Mouse (Mus musculus): ENCODE data around the gene Olfr314. TPM values are rescaled to one million over a fixed set of nuclear protein-coding genes. Genes with fewer than 3 reads are reported as not detected.
"Not testable (repeated sequence)": the region's sequence is repeated elsewhere in the genome, so short reads cannot be mapped to it uniquely, and the experiment has no call there.

Gene Olfr314
- polyA plus RNA-seq, 1 experiment from 2014 or later: not detected

- H3K36me3 ChIP-seq (ENCODE audit: control insufficient read depth, insufficient read depth, low read length): no peaks in the 10 kb centered on the region
- ATAC-seq (replicated peaks; ENCODE audit: low FRiP score, low TSS enrichment, low read depth) (no peak), DNase-seq (ENCODE audit: low spot score) (no peak)
- no peaks in the 10 kb centered on the region for H3K27me3 ChIP-seq (replicated peaks; ENCODE audit: control insufficient read depth, insufficient read depth, low read length)
- no peaks in the 10 kb centered on the region for H3K9me3 ChIP-seq (ENCODE audit: control insufficient read depth, low read length)
- no peak overlapping the region for H3K4me2 ChIP-seq (ENCODE audit: low read length)
- no peak overlapping the region for H3K27ac ChIP-seq (ENCODE audit: low read depth)
- no peak overlapping the region for H3K4me3 ChIP-seq (ENCODE audit: low read depth, low read length)
- 4% methylated on average over 1 of the region's 1 CpGs for WGBS
- no peaks in the 10 kb centered on the region for H3K4me1 ChIP-seq (replicated peaks; ENCODE audit: control insufficient read depth, insufficient read depth, low read length)
- no peak overlapping the region for H3K9ac ChIP-seq (ENCODE audit: low read length)
Observed at GRCm38 (mm10) chr11:58812001-58812400, 29.2 kb downstream of the Olfr314 start.

DNA sequence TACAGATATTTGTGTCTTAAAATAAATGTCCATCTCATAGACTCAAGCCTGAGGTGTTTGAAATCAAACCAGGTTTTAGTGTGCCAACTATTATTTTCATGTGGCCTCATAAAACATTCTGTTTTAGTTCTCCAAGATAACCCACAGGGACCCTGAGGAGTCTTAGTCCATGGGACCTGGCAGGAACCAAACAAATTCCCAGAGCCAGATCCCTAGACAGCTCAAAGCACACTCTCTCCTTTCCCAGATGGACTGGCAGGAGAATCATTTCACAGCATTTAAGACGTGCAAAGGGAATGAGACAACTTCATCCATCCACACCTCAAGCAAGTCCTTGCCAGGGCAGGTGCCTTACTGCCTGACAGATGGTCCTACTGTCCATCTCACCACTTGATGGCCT lies 31.9 kb downstream of the Olfr314 start, which contains the start of gene Olfr313:
Gene Olfr313, plus strand, starts transcription at position 301 of the 400 bp plus-strand sequence.
- H3K4me1 ChIP-seq (replicated peaks; ENCODE audit: control insufficient read depth, insufficient read depth, low read length); H3K9me3 ChIP-seq (ENCODE audit: control insufficient read depth, low read length); H3K4me2 ChIP-seq (ENCODE audit: low read length); DNase-seq (ENCODE audit: low spot score); H3K27me3 ChIP-seq (replicated peaks; ENCODE audit: control insufficient read depth, insufficient read depth, low read length); H3K9ac ChIP-seq (ENCODE audit: low read length); H3K27ac ChIP-seq (ENCODE audit: low read depth); H3K36me3 ChIP-seq (ENCODE audit: control insufficient read depth, insufficient read depth, low read length); ATAC-seq (replicated peaks; ENCODE audit: low FRiP score, low TSS enrichment, low read depth); H3K4me3 ChIP-seq (ENCODE audit: low read depth, low read length): not testable (repeated sequence)
- WGBS: 54% methylated on average over 1 of the region's 1 CpGs

DNA sequence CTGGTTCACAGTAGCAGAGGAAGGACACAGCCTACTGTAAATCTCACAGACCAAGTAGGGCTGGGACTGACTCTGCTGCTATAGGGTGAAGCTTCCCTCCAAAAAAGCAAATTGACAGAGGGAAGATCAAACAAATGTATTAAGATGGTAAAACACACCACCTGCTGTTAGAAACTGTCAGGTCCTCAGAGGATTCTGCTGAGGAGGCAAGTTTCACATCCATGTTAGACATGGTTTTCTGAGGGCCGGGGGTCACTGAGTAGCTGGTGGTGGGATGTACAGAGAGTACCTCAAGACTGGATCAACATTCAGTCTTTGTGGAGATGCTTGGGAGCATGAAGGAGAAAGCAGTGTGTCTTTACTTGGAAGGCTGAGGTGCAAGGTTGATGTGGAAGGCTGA lies 32.9 kb downstream of the Olfr314 start:
- H3K4me1 ChIP-seq (replicated peaks; ENCODE audit: control insufficient read depth, insufficient read depth, low read length): no peaks in the 10 kb centered on the region
- no peaks in the 10 kb centered on the region for H3K36me3 ChIP-seq (ENCODE audit: control insufficient read depth, insufficient read depth, low read length)
- WGBS: 79% methylated on average over 1 of the region's 1 CpGs
- DNase-seq (ENCODE audit: low spot score): no peak
- H3K27ac ChIP-seq (ENCODE audit: low read depth): no peak overlapping the region
- H3K9ac ChIP-seq (ENCODE audit: low read length): no peak overlapping the region
- H3K4me3 ChIP-seq (ENCODE audit: low read depth, low read length): no peak overlapping the region
- no peaks in the 10 kb centered on the region for H3K27me3 ChIP-seq (replicated peaks; ENCODE audit: control insufficient read depth, insufficient read depth, low read length)
- no peaks in the 10 kb centered on the region for H3K9me3 ChIP-seq (ENCODE audit: control insufficient read depth, low read length)
- H3K4me2 ChIP-seq (ENCODE audit: low read length): no peak overlapping the region
- ATAC-seq (replicated peaks; ENCODE audit: low FRiP score, low TSS enrichment, low read depth): no peak

DNA sequence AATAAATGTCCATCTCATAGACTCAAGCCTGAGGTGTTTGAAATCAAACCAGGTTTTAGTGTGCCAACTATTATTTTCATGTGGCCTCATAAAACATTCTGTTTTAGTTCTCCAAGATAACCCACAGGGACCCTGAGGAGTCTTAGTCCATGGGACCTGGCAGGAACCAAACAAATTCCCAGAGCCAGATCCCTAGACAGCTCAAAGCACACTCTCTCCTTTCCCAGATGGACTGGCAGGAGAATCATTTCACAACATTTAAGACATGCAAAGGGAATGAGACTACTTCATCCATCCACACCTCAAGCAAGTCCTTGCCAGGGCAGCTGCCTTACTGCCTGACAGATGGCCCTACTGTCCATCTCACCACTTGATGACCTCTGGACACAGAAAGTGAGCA lies 46.2 kb downstream of the Olfr314 start, which contains the start of gene Olfr312:
Gene Olfr312, plus strand, starts transcription at position 301 of the 400 bp plus-strand sequence.
- not testable (repeated sequence) for H3K4me1 ChIP-seq (replicated peaks; ENCODE audit: control insufficient read depth, insufficient read depth, low read length); H3K27me3 ChIP-seq (replicated peaks; ENCODE audit: control insufficient read depth, insufficient read depth, low read length); H3K9ac ChIP-seq (ENCODE audit: low read length); H3K9me3 ChIP-seq (ENCODE audit: control insufficient read depth, low read length); H3K27ac ChIP-seq (ENCODE audit: low read depth); H3K4me3 ChIP-seq (ENCODE audit: low read depth, low read length); DNase-seq (ENCODE audit: low spot score); H3K4me2 ChIP-seq (ENCODE audit: low read length); ATAC-seq (replicated peaks; ENCODE audit: low FRiP score, low TSS enrichment, low read depth); H3K36me3 ChIP-seq (ENCODE audit: control insufficient read depth, insufficient read depth, low read length)

GRCm38 (mm10) chr11:58829764-58830163 lies 47.0 kb downstream of the Olfr314 start:
- DNase-seq (ENCODE audit: low spot score) (no peak), ATAC-seq (replicated peaks; ENCODE audit: low FRiP score, low TSS enrichment, low read depth) (no peak)
- Histone ChIP-seq H3K4me3 (ENCODE audit: low read depth, low read length) (no peak overlapping the region), H3K9ac (ENCODE audit: low read length) (no peak overlapping the region), H3K4me1 (replicated peaks; ENCODE audit: control insufficient read depth, insufficient read depth, low read length) (no peaks in the 10 kb centered on the region), H3K36me3 (ENCODE audit: control insufficient read depth, insufficient read depth, low read length) (no peaks in the 10 kb centered on the region), H3K27ac (ENCODE audit: low read depth) (no peak overlapping the region), H3K27me3 (replicated peaks; ENCODE audit: control insufficient read depth, insufficient read depth, low read length) (no peaks in the 10 kb centered on the region), H3K9me3 (ENCODE audit: control insufficient read depth, low read length) (no peaks in the 10 kb centered on the region), H3K4me2 (ENCODE audit: low read length) (no peak overlapping the region)
- WGBS: 75% methylated on average over 3 of the region's 3 CpGs

DNA sequence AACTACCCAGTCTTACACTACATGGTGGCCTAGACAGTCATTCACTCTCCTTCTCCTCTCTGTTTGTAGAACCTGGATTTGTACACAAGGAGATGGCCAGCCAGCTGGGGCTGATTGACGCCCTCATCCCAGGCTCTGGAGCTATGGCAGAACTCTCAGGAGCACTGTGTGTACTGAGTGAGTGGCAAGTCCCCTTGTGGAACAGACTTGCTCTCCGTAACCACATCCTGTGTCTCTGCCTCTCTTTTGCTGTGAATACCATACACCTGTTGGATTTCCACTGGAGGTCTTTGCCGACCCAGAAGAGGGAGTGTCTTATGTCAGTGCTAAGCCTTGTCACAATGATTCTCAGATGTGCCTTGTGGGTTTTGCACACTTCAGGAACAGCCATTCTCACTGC lies 49.8 kb downstream of the Olfr314 start:
- WGBS: 68% methylated on average over 3 of the region's 3 CpGs
- not testable (repeated sequence) for H3K9me3 ChIP-seq (ENCODE audit: control insufficient read depth, low read length); H3K4me1 ChIP-seq (replicated peaks; ENCODE audit: control insufficient read depth, insufficient read depth, low read length); H3K27me3 ChIP-seq (replicated peaks; ENCODE audit: control insufficient read depth, insufficient read depth, low read length); H3K9ac ChIP-seq (ENCODE audit: low read length); H3K27ac ChIP-seq (ENCODE audit: low read depth); H3K4me3 ChIP-seq (ENCODE audit: low read depth, low read length); H3K4me2 ChIP-seq (ENCODE audit: low read length); ATAC-seq (replicated peaks; ENCODE audit: low FRiP score, low TSS enrichment, low read depth); DNase-seq (ENCODE audit: low spot score); H3K36me3 ChIP-seq (ENCODE audit: control insufficient read depth, insufficient read depth, low read length)

Other genes starting within 250 kb of the Olfr314 start
- gene Olfr330, start 248.1 kb upstream of the Olfr314 start, polyA plus RNA-seq (2014; fragmentation: Nextera tagmentation; extraction: Ambion mirVana): not detected in 2 replicates
- not detected in 2 replicates for gene Olfr329-ps, start 236.5 kb upstream of the Olfr314 start, polyA plus RNA-seq (2014; fragmentation: Nextera tagmentation; extraction: Ambion mirVana)
- gene Olfr328, start 227.3 kb upstream of the Olfr314 start, polyA plus RNA-seq (2014; fragmentation: Nextera tagmentation; extraction: Ambion mirVana): 0.08 TPM in 1 of 2 replicates, not detected in the other
- not detected in 2 replicates for gene Olfr224, start 212.4 kb upstream of the Olfr314 start, polyA plus RNA-seq (2014; fragmentation: Nextera tagmentation; extraction: Ambion mirVana)
- gene Olfr325, start 205.2 kb upstream of the Olfr314 start, polyA plus RNA-seq (2014; fragmentation: Nextera tagmentation; extraction: Ambion mirVana): not detected in 2 replicates
- not detected in 2 replicates for gene Olfr324, start 187.8 kb upstream of the Olfr314 start, polyA plus RNA-seq (2014; fragmentation: Nextera tagmentation; extraction: Ambion mirVana)
- gene 2210407C18Rik, start 166.9 kb upstream of the Olfr314 start, polyA plus RNA-seq (2014; fragmentation: Nextera tagmentation; extraction: Ambion mirVana): 0.22 TPM in 1 of 2 replicates, not detected in the other
- 0.12 TPM in 1 of 2 replicates, not detected in the other for gene Olfr323, start 152.5 kb upstream of the Olfr314 start, polyA plus RNA-seq (2014; fragmentation: Nextera tagmentation; extraction: Ambion mirVana)
- gene Trim58, start 142.5 kb upstream of the Olfr314 start, polyA plus RNA-seq (2014; fragmentation: Nextera tagmentation; extraction: Ambion mirVana): 0.08 and 0.16 TPM in 2 replicates
- not detected in 2 replicates for gene Olfr322, start 124.2 kb upstream of the Olfr314 start, polyA plus RNA-seq (2014; fragmentation: Nextera tagmentation; extraction: Ambion mirVana)
- not detected in 2 replicates for gene Olfr320, start 101.9 kb upstream of the Olfr314 start, polyA plus RNA-seq (2014; fragmentation: Nextera tagmentation; extraction: Ambion mirVana)
- not detected in 2 replicates for gene Olfr319, start 83.8 kb upstream of the Olfr314 start, polyA plus RNA-seq (2014; fragmentation: Nextera tagmentation; extraction: Ambion mirVana)
- not detected in 2 replicates for gene Olfr318, start 58.9 kb upstream of the Olfr314 start, polyA plus RNA-seq (2014; fragmentation: Nextera tagmentation; extraction: Ambion mirVana)
- not detected in 2 replicates for gene Olfr317, start 43.7 kb upstream of the Olfr314 start, polyA plus RNA-seq (2014; fragmentation: Nextera tagmentation; extraction: Ambion mirVana)
- gene Olfr316, start 30.2 kb upstream of the Olfr314 start, polyA plus RNA-seq (2014; fragmentation: Nextera tagmentation; extraction: Ambion mirVana): not detected in 2 replicates
- gene Olfr315, start 9.8 kb upstream of the Olfr314 start, polyA plus RNA-seq (2014; fragmentation: Nextera tagmentation; extraction: Ambion mirVana): not detected in 2 replicates
- 40.1 and 47.1 TPM in 2 replicates for gene Fam183b, start 19.0 kb downstream of the Olfr314 start, polyA plus RNA-seq (2014; fragmentation: Nextera tagmentation; extraction: Ambion mirVana)
- gene Olfr313, start 32.0 kb downstream of the Olfr314 start, polyA plus RNA-seq (2014; fragmentation: Nextera tagmentation; extraction: Ambion mirVana): not detected in 2 replicates
- gene Olfr312, start 46.3 kb downstream of the Olfr314 start, polyA plus RNA-seq (2014; fragmentation: Nextera tagmentation; extraction: Ambion mirVana): not detected in 2 replicates
- gene Olfr311, start 56.3 kb downstream of the Olfr314 start, polyA plus RNA-seq (2014; fragmentation: Nextera tagmentation; extraction: Ambion mirVana): not detected in 2 replicates
- gene Gm12258, start 64.2 kb downstream of the Olfr314 start, polyA plus RNA-seq (2014; fragmentation: Nextera tagmentation; extraction: Ambion mirVana): 9.4 and 10.6 TPM in 2 replicates
- gene 2810021J22Rik, start 84.3 kb downstream of the Olfr314 start, polyA plus RNA-seq (2014; fragmentation: Nextera tagmentation; extraction: Ambion mirVana): 7.1 and 10.4 TPM in 2 replicates
- gene Zfp39, start 121.3 kb downstream of the Olfr314 start, polyA plus RNA-seq (2014; fragmentation: Nextera tagmentation; extraction: Ambion mirVana): 6.7 and 7.2 TPM in 2 replicates
- gene Btnl10, start 135.0 kb downstream of the Olfr314 start, polyA plus RNA-seq (2014; fragmentation: Nextera tagmentation; extraction: Ambion mirVana): 0.05 TPM in 1 of 2 replicates, not detected in the other
- 240 and 258 TPM in 2 replicates for gene Rnf187, start 156.0 kb downstream of the Olfr314 start, polyA plus RNA-seq (2014; fragmentation: Nextera tagmentation; extraction: Ambion mirVana)
- 24.9 and 26.3 TPM in 2 replicates for gene Hist3h2ba, start 166.0 kb downstream of the Olfr314 start, polyA plus RNA-seq (2014; fragmentation: Nextera tagmentation; extraction: Ambion mirVana)
- gene Hist3h2a, start 171.7 kb downstream of the Olfr314 start, polyA plus RNA-seq (2014; fragmentation: Nextera tagmentation; extraction: Ambion mirVana): 28.7 and 30.3 TPM in 2 replicates
- gene Trim17, start 171.7 kb downstream of the Olfr314 start, polyA plus RNA-seq (2014; fragmentation: Nextera tagmentation; extraction: Ambion mirVana): 0.24 and 0.28 TPM in 2 replicates
- gene Trim11, start 195.1 kb downstream of the Olfr314 start, polyA plus RNA-seq (2014; fragmentation: Nextera tagmentation; extraction: Ambion mirVana): 16.5 and 19.6 TPM in 2 replicates